Mouse (Mus musculus): ENCODE data around the gene Gm8138. TPM values are rescaled to one million over a fixed set of nuclear protein-coding genes. Genes with fewer than 3 reads are reported as not detected.
"Not testable (repeated sequence)": the region's sequence is repeated elsewhere in the genome, so short reads cannot be mapped to it uniquely, and the experiment has no call there.

The Gm8138 gene
- polyA plus RNA-seq (2012; rRNA removed) (not detected in 2 replicates), polyA plus RNA-seq (2014; fragmentation: Nextera tagmentation; extraction: Ambion mirVana) (not detected in 2 replicates)

DNA sequence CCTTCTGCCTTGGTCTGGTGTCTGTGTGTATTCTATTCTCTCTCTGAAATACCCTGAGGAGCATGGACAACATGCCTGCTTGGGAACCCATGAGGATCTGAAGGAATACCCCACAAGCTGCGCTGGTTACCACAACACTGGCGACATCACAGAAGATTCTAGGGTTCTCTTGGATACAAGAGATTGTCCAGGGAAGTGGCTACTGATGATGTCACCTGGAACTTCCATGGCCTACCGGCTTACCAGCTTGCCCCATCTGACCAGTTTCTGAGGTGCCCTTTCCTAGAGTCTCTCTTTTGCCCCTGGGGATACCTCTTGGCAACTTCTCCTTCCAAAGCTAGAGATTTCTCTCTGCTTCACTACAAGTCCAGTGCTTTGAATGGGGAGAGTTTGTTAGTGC, at the start of gene Gm8138:
Gene Gm8138, minus strand, starts transcription at position 101 of the 400 bp plus-strand sequence.
- not testable (repeated sequence) for H3K27ac ChIP-seq; H3K36me3 ChIP-seq (replicated peaks; ENCODE audit: control insufficient read depth, insufficient read depth, low read depth); H3K9ac ChIP-seq (replicated peaks); H3K27me3 ChIP-seq (ENCODE audit: control insufficient read depth, insufficient read depth, low read length); DNase-seq (ENCODE audit: low read depth in 3 of 3, low spot score in 3 of 3); H3K4me3 ChIP-seq (ENCODE audit: insufficient read depth in 1 of 2, low read depth in 2 of 2, low read length in 2 of 2); H3K4me1 ChIP-seq (replicated peaks; ENCODE audit: control insufficient read depth in 2 of 2, insufficient read depth in 2 of 2, low read length in 1 of 2); H3K4me2 ChIP-seq (ENCODE audit: low read depth); H3K9me3 ChIP-seq (ENCODE audit: control insufficient read depth, low read length); ATAC-seq (ENCODE audit: insufficient read depth)
- WGBS (ENCODE audit: insufficient replicate concordance): no CpG with 5 or more reads among the region's 3 CpGs

DNA sequence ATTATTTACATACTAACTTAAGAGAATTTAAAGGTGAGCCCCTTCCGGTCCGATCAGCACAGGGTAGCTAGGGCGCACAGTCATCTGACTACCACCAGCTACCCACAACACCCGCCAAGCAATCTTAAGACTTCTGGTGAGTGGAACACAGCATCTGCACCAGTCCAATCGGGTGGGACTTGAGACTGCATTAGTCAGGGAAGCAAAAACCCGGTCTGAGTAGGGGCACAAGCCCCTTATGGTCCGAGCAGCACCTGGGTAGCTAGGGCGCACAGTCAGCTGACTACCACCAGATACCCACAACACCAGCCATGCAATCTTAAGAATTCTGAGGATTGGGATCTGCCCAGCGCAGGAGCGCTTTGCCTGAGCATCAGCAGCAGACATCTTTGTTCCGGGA, 54.4 kb downstream of the Gm8138 start:
- not testable (repeated sequence) for H3K4me1 ChIP-seq (replicated peaks; ENCODE audit: control insufficient read depth in 2 of 2, insufficient read depth in 2 of 2, low read length in 1 of 2); H3K9ac ChIP-seq (replicated peaks); H3K27ac ChIP-seq; H3K27me3 ChIP-seq (ENCODE audit: control insufficient read depth, insufficient read depth, low read length); H3K9me3 ChIP-seq (ENCODE audit: control insufficient read depth, low read length); H3K36me3 ChIP-seq (replicated peaks; ENCODE audit: control insufficient read depth, insufficient read depth, low read depth); H3K4me2 ChIP-seq (ENCODE audit: low read depth); ATAC-seq (ENCODE audit: insufficient read depth); DNase-seq (ENCODE audit: low read depth in 3 of 3, low spot score in 3 of 3); H3K4me3 ChIP-seq (ENCODE audit: insufficient read depth in 1 of 2, low read depth in 2 of 2, low read length in 2 of 2)
- WGBS (ENCODE audit: insufficient replicate concordance): 60% methylated on average over 11 of the region's 11 CpGs

Other genes with a start within 250 kb of the Gm8138 start
- not detected in 2 replicates for gene Gm7233, start 236.5 kb downstream of the Gm8138 start, polyA plus RNA-seq (2012; rRNA removed)
- not detected in 2 replicates for gene Gm7233, start 236.5 kb downstream of the Gm8138 start, polyA plus RNA-seq (2014; fragmentation: Nextera tagmentation; extraction: Ambion mirVana)
- not detected in 2 replicates for gene Gm8122, start 181.0 kb downstream of the Gm8138 start, polyA plus RNA-seq (2012; rRNA removed)
- not detected in 2 replicates for gene Gm8122, start 181.0 kb downstream of the Gm8138 start, polyA plus RNA-seq (2014; fragmentation: Nextera tagmentation; extraction: Ambion mirVana)
- not detected in 2 replicates for gene Gm8126, start 157.7 kb downstream of the Gm8138 start, polyA plus RNA-seq (2012; rRNA removed)
- not detected in 2 replicates for gene Gm8126, start 157.7 kb downstream of the Gm8138 start, polyA plus RNA-seq (2014; fragmentation: Nextera tagmentation; extraction: Ambion mirVana)
- not detected in 2 replicates for gene Gm9732, start 141.3 kb downstream of the Gm8138 start, polyA plus RNA-seq (2012; rRNA removed)
- not detected in 2 replicates for gene Gm9732, start 141.3 kb downstream of the Gm8138 start, polyA plus RNA-seq (2014; fragmentation: Nextera tagmentation; extraction: Ambion mirVana)
- gene Gm8127, start 122.5 kb downstream of the Gm8138 start, polyA plus RNA-seq (2012; rRNA removed): not detected in 2 replicates
- not detected in 2 replicates for gene Gm8127, start 122.5 kb downstream of the Gm8138 start, polyA plus RNA-seq (2014; fragmentation: Nextera tagmentation; extraction: Ambion mirVana)
- gene 1700001F09Rik, start 68.5 kb downstream of the Gm8138 start, polyA plus RNA-seq (2012; rRNA removed): not detected in 2 replicates
- not detected in 2 replicates for gene 1700001F09Rik, start 68.5 kb downstream of the Gm8138 start, polyA plus RNA-seq (2014; fragmentation: Nextera tagmentation; extraction: Ambion mirVana)
- not detected in 2 replicates for gene Gm5799, start 127.2 kb upstream of the Gm8138 start, polyA plus RNA-seq (2012; rRNA removed)
- gene Gm5799, start 127.2 kb upstream of the Gm8138 start, polyA plus RNA-seq (2014; fragmentation: Nextera tagmentation; extraction: Ambion mirVana): not detected in 2 replicates
- not detected in 2 replicates for gene Gm17654, start 162.8 kb upstream of the Gm8138 start, polyA plus RNA-seq (2012; rRNA removed)
- not detected in 2 replicates for gene Gm17654, start 162.8 kb upstream of the Gm8138 start, polyA plus RNA-seq (2014; fragmentation: Nextera tagmentation; extraction: Ambion mirVana)
- not detected in 2 replicates for gene Gm10375, start 191.7 kb upstream of the Gm8138 start, polyA plus RNA-seq (2012; rRNA removed)
- not detected in 2 replicates for gene Gm10375, start 191.7 kb upstream of the Gm8138 start, polyA plus RNA-seq (2014; fragmentation: Nextera tagmentation; extraction: Ambion mirVana)